Mouse (Mus musculus) thymus, postnatal 36 days (tissue): Measurements from ENCODE around the gene Chmp2a.

Source experiments
- DNase-seq, 2 experiments: peaks; one replicate each; pipeline ENCODE4 v3.0.0; 2022; ENCODE audit warnings: mixed read lengths in 2 of 2

Chmp2a gene

GRCm38 (mm10) chr7:13033451-13034147, 1.0 kb downstream of the Chmp2a start:
- no peak for DNase-seq

GRCm38 (mm10) chr7:13032541-13032940, 2.1 kb downstream of the Chmp2a start:
- DNase-seq = no peak

- DNase-seq = no peak
These were observed 2.6 kb downstream of the Chmp2a start for GRCm38 (mm10) chr7:13031983-13032382.

- DNase-seq = no peak
These were observed 3.5 kb downstream of the Chmp2a start for GRCm38 (mm10) chr7:13031069-13031468.

GRCm38 (mm10) chr7:13028986-13029385, 5.6 kb downstream of the Chmp2a start:
- DNase-seq = no peak

GRCm38 (mm10) chr7:13025511-13026112, 9.0 kb downstream of the Chmp2a start:
- no peak for DNase-seq

- peak; percentile 79 to 85 for DNase-seq
These were observed 9.8 kb downstream of the Chmp2a start for GRCm38 (mm10) chr7:13024805-13025204.

- peak; percentile 94 to 96 for DNase-seq
These were observed 10.5 kb downstream of the Chmp2a start for GRCm38 (mm10) chr7:13023928-13024731.

GRCm38 (mm10) chr7:13022773-13023535, 11.7 kb downstream of the Chmp2a start:
- DNase-seq = peak; percentile 77 to 86

GRCm38 (mm10) chr7:13015217-13015616, 19.4 kb downstream of the Chmp2a start:
- no peak for DNase-seq

GRCm38 (mm10) chr7:13014275-13014839, 20.2 kb downstream of the Chmp2a start:
- no peak for DNase-seq

GRCm38 (mm10) chr7:13013671-13014070, 20.9 kb downstream of the Chmp2a start:
- DNase-seq = no peak

GRCm38 (mm10) chr7:13010005-13010908, 24.4 kb downstream of the Chmp2a start, which contains the start of gene Zbtb45:
Zbtb45 (minus strand) TSS chr7:13010034.
- DNase-seq = no peak

- peak; percentile 91 for DNase-seq
These were observed 25.2 kb downstream of the Chmp2a start for GRCm38 (mm10) chr7:13009143-13010004.

GRCm38 (mm10) chr7:13007341-13008092, 27.1 kb downstream of the Chmp2a start:
- peak in 1 of 2 experiments; percentile 24 for DNase-seq

- no peak for DNase-seq
These were observed 28.1 kb downstream of the Chmp2a start for GRCm38 (mm10) chr7:13006531-13006930.

GRCm38 (mm10) chr7:13006011-13006410, 28.6 kb downstream of the Chmp2a start:
- DNase-seq = no peak

GRCm38 (mm10) chr7:13003380-13003779, 31.2 kb downstream of the Chmp2a start:
- no peak for DNase-seq

- DNase-seq = no peak
These were observed 33.0 kb downstream of the Chmp2a start for GRCm38 (mm10) chr7:13001584-13001983.

- DNase-seq = no peak
These were observed 35.8 kb downstream of the Chmp2a start, which contains the start of gene Trim28 for GRCm38 (mm10) chr7:12998851-12999250. Trim28 (plus strand) TSS chr7:12999114.
